Mouse (Mus musculus): ENCODE measurements at regions not wholly inside any gene's neighbourhood (a gene's known extent, or its start where the extent isn't known, plus 50 kb on each side); places are given as distances from the start of the nearest gene placed in this dataset.

DNA sequence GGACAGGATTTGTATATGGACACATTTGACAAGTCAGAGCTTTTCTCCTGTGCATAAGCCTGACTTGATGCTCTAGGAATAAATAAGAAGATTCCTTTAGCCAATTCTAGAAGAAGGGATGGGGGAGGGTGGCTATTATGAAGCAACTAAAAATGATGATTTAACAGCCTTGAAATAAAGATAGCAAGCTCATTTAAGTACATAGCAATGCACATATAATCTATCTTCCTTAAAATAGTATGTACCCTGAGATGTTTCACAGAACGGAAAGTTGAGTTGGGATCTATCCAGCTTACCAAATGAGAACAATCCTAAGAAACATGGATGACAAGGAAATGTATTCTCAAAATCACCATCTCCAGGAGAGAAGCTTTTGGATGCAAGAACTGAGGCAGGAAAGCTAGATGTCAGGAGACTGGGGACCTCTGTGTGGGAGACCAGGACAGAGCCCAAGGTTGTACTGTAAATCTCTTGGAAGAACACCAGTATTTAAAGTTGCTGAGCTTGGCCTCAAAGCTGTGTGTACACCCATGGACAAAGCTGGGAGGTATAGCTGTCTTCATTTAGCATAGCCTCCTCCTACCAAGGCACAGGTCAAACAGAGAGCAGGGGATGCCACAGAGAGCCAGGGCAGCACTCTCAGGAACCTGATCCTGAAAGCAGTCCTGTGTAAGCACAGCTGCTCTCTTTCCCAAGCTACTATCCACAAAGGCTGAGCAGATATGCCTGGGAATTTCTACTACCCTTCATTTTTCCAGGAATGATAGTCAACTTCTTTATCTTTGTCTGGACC lies 192.3 kb downstream of the Parm1 start:
- no peak for DNase-seq (ENCODE audit: low spot score in 2 of 2)

DNA sequence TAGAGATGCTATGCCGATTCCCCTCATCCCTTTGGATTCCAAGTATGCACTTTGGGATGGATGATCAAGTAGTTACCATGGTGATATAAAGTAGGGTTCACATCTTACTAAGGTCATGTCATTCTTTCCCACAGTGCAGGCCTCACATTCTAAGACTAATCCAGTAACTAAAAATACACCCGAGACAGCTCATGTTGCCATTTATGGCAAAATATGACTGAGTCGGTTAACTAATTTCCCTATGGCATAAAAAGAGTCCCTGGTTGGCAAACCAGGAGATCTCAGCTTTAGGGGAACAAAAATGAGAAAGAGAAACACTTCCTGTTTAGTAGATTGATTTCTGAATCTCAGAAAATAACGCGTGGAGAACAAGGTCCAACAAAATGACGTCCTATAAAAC lies 190.7 kb downstream of the Parm1 start:
- no peak for DNase-seq (ENCODE audit: low spot score in 2 of 2)

DNA sequence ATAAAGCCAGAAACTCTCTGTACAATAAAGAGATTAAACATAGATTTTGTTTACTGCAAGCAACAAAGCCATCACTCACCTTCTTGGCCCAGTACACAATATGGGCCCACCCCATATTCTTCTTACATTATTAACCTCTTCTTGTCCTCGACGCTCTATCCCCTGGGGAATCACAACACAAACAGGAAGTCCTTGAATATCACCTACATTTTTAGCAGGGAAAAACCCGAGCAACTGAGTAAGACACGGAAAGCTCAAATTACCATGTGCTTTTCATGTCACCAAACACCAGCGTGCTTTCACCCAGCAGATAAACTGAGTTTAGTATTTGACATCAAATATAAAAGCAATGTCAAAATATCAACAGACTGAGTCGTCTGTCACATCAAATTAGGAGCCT lies 179.7 kb downstream of the Parm1 start:
- no peak for DNase-seq (ENCODE audit: low spot score in 2 of 2)

DNA sequence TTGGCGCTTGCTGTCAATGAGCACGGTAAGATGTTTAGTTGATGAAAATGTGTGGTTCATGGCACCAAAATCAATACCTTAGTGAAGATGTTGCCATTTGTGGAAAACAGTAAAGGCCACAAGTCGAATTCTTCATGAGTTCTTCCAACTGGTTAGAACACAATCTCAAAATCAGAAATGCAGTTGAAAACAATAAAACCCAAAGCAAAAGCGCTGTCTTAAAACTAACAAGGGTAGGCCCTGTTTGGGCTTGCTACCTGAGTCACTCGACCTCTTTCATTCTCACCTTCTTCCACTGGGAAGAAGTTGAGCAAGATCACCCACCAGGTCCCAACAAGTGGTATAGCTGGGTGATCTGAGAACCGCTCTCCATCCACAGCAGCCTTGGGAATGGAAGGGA lies 179.1 kb downstream of the Parm1 start:
- DNase-seq (ENCODE audit: low spot score in 2 of 2), result no peak

DNA sequence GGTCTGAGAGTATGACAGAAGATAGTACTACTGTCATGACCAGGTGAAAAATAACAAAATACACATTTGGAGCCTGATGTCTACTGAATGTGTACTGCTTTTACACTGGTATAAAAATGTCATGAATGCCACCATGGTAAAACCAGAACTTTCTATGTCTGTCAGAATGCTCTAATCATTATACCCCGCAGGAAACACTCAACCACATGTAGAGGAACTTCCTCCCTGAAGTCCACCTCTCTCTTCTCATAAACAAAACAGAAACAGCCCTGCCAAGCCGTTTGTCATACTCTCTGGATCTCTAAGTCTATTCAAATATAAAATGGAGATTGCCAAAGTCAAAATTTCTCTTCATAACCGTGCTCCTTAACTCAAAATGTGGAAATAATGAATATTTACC lies 178.2 kb downstream of the Parm1 start:
- no peak for DNase-seq (ENCODE audit: low spot score in 2 of 2)

DNA sequence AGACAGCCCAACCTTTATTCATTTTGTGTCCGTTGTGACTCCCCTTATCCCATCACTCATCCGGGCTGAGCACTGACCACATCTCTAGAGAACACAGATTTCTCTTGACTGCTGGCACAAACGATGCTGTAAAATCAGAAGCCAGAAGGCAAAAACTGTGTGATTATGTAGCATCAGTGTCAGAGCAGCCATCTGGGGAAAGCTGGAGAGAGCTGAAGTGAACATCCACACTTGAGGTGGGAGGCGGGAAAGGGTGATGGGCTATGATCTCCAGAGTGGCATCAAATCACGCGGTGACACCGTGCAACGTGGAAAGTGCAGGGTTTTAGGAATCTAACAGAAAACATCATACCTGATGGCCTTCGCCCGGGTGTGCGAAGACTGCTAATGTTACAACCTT lies 175.9 kb downstream of the Parm1 start:
- no peak for DNase-seq (ENCODE audit: low spot score in 2 of 2)

DNA sequence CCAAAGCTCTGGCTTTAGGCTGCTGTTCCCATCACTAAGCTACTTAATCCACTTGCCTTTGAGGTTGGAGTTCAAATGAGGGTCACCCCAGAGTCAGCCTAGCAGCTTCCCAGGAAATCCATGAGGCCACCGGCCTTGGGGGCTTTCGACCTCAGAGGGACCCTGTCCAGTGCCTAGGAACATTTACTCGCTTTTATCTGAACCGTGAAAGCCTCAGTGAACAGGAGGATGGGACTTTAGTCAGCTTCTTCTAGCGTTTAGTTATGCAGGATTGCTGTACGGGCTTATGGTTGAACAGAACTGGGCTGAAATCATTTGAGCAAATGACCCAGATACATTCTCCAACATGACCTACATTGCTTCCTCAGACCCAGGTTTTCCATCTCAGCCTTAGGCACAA lies 174.9 kb downstream of the Parm1 start:
- DNase-seq (ENCODE audit: low spot score in 2 of 2), result no peak

DNA sequence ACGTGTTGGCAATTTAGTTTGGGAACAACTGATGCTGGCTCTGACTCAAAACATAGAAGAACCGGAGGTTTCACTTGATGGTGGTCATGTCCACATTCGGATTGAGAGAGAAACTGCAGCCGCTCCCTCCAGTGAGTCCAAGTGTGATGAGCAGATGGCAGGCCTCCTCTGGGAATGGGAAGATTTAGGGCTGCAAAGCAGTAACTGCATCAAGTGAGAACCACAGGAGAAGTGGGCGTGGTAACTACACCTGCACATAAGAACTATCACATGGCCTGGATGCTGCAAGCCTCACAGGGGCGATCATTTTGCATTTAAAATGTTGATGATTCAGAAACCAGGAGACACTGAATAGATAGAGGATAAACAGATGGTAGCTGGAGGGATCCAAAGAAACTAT lies 161.3 kb downstream of the Parm1 start:
- no peak for DNase-seq (ENCODE audit: low spot score in 2 of 2)

All from layer of hippocampus, postnatal 14 days (tissue).